Mouse (Mus musculus): ENCODE measurements around the gene Adamtsl5. TPM values are rescaled to one million over a fixed set of nuclear protein-coding genes. Genes with fewer than 3 reads are reported as not detected.
A peak's percentile ranks its signal among the peaks of the same experiment; 100 is the strongest.

Adamtsl5 gene
- polyA plus RNA-seq, 1 experiment from 2014 or later: 2.5 TPM

GRCm38 (mm10) chr10:80371983-80372382, 23.8 kb upstream of the Adamtsl5 start:
- H3K9ac ChIP-seq: no peak overlapping the region
- ATAC-seq (ENCODE audit: low read depth) (no peak), DNase-seq (no peak)
- 50% methylated on average over 9 of the region's 9 CpGs for WGBS (ENCODE audit: insufficient replicate concordance)
- no peak overlapping the region for H3K27ac ChIP-seq
- H3K4me1 ChIP-seq (replicated peaks): peaks cover 5% of the 10 kb centered on the region; the same call in 1 of the 2 replicates
- H3K9me3 ChIP-seq (replicated peaks): no peaks in the 10 kb centered on the region
- no peak overlapping the region for H3K4me2 ChIP-seq
- peaks cover 43% of the 10 kb centered on the region for H3K27me3 ChIP-seq
- H3K4me3 ChIP-seq (replicated peaks): no peak overlapping the region
- H3K36me3 ChIP-seq: no peaks in the 10 kb centered on the region

DNA sequence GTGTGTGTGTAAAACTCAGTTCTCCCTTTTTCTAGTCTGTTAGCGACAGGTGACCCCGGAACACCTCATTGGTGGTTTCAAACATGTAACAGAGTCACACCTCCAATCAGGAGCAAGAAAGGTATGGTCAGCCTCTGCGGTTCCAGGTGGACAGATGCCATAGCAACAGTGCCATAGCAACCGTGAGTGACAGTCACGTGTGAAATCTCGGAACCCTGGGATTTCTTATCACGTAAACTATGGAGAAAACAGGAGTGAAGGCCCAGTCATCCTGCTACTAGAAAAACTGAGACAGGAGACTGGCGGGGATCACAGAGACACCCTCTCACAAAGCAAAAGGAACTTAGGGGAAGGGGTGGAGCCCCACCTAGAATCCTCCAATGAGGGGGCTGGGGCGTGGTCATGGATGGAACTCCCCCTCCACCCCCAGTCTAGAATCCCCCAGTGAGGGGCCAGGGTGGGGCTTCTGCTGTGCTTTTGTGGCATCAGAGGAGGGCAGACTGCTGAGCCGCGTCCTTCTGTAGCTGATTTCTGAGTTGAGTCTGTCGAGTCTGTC, 23.3 kb upstream of the Adamtsl5 start:
- no peak for ATAC-seq (ENCODE audit: low read depth)
- no peak for DNase-seq
- Histone ChIP-seq H3K9me3 (replicated peaks) (no peaks in the 10 kb centered on the region), H3K4me2 (no peak overlapping the region), H3K4me3 (replicated peaks) (no peak overlapping the region), H3K27me3 (peaks cover 48% of the 10 kb centered on the region), H3K4me1 (replicated peaks) (peaks cover 5% of the 10 kb centered on the region; the same call in 1 of the 2 replicates), H3K9ac (no peak overlapping the region), H3K36me3 (no peaks in the 10 kb centered on the region), H3K27ac (no peak overlapping the region)
- WGBS (ENCODE audit: insufficient replicate concordance): 9% methylated on average over 12 of the region's 12 CpGs

DNA sequence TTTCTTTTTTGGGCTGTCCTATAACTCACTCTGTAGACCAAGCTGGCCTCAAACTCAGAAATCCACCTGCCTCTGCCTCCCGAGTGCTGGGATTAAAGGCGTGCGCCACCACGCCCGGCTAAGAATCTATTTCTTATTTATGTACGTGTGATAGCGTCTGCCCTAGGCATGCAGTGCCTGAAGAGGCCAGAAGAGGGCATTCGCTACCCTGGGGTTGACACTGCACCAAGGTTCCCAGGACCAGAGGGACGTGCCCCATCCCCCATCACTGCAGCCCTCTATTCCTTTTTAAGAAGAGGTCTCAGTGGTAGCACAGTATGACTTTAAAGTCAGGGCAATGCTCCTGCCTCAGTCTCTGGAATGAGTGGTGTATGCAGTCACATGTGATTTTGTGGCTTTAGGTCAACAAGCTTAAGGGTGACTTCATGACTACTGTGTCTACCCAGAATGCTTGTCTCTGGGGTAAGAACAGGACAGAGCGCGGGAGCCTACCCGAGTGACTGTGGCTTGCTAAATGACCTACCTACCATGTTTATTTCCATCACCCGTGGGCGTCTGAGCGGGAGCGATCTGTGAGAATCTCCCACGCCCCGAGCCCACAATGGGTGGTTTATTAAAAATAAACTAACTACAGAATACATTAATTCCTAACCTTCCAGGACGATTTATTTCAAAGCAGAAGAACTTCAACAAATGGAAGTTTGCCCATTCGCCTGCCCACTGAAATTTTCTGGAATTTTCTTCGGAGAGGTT, 22.0 kb upstream of the Adamtsl5 start:
- no peak for ATAC-seq (ENCODE audit: low read depth)
- no peak overlapping the region for H3K27ac ChIP-seq
- H3K4me1 ChIP-seq (replicated peaks): peaks cover 5% of the 10 kb centered on the region; the same call in 1 of the 2 replicates
- no peak overlapping the region for H3K4me2 ChIP-seq
- H3K4me3 ChIP-seq (replicated peaks): no peak overlapping the region
- WGBS (ENCODE audit: insufficient replicate concordance): 64% methylated on average over 21 of the region's 21 CpGs
- no peaks in the 10 kb centered on the region for H3K9me3 ChIP-seq (replicated peaks)
- DNase-seq: no peak
- no peak overlapping the region for H3K9ac ChIP-seq
- H3K36me3 ChIP-seq: no peaks in the 10 kb centered on the region
- peaks cover 61% of the 10 kb centered on the region for H3K27me3 ChIP-seq

- ATAC-seq (ENCODE audit: low read depth) (no peak), DNase-seq (no peak)
- Histone ChIP-seq H3K36me3 (no peaks in the 10 kb centered on the region), H3K9ac (no peak overlapping the region), H3K27me3 (peaks cover 78% of the 10 kb centered on the region), H3K4me2 (no peak overlapping the region), H3K27ac (no peak overlapping the region), H3K4me1 (replicated peaks) (peaks cover 5% of the 10 kb centered on the region; the same call in 1 of the 2 replicates), H3K4me3 (replicated peaks) (no peak overlapping the region), H3K9me3 (replicated peaks) (no peaks in the 10 kb centered on the region)
- WGBS (ENCODE audit: insufficient replicate concordance): 78% methylated on average over 6 of the region's 6 CpGs
Measured at GRCm38 (mm10) chr10:80368392-80368791, 20.2 kb upstream of the Adamtsl5 start.

- H3K9ac ChIP-seq: no peak overlapping the region
- WGBS (ENCODE audit: insufficient replicate concordance): 43% methylated on average over 5 of the region's 5 CpGs
- H3K27ac ChIP-seq: no peak overlapping the region
- no peak overlapping the region for H3K4me2 ChIP-seq
- H3K4me1 ChIP-seq (replicated peaks): peaks cover 5% of the 10 kb centered on the region; the same call in 1 of the 2 replicates
- ATAC-seq (ENCODE audit: low read depth) (no peak), DNase-seq (no peak)
- H3K9me3 ChIP-seq (replicated peaks): no peaks in the 10 kb centered on the region
- H3K27me3 ChIP-seq: peaks cover 78% of the 10 kb centered on the region
- H3K4me3 ChIP-seq (replicated peaks): no peak overlapping the region
- no peaks in the 10 kb centered on the region for H3K36me3 ChIP-seq
Measured at GRCm38 (mm10) chr10:80367954-80368353, 19.7 kb upstream of the Adamtsl5 start.

- no peak overlapping the region for H3K27ac ChIP-seq
- H3K4me3 ChIP-seq (replicated peaks): no peak overlapping the region
- no peaks in the 10 kb centered on the region for H3K9me3 ChIP-seq (replicated peaks)
- H3K4me1 ChIP-seq (replicated peaks): no peaks in the 10 kb centered on the region
- ATAC-seq (ENCODE audit: low read depth) (no peak), DNase-seq (no peak)
- 41% methylated on average over 6 of the region's 6 CpGs for WGBS (ENCODE audit: insufficient replicate concordance)
- no peak overlapping the region for H3K4me2 ChIP-seq
- H3K27me3 ChIP-seq: peaks cover 70% of the 10 kb centered on the region
- H3K9ac ChIP-seq: no peak overlapping the region
- no peaks in the 10 kb centered on the region for H3K36me3 ChIP-seq
Measured at GRCm38 (mm10) chr10:80365736-80366135, 17.5 kb upstream of the Adamtsl5 start.

GRCm38 (mm10) chr10:80363734-80364133, 15.5 kb upstream of the Adamtsl5 start:
- no peak for DNase-seq
- Histone ChIP-seq H3K4me2 (no peak overlapping the region), H3K27me3 (peaks cover 90% of the 10 kb centered on the region), H3K27ac (no peak overlapping the region), H3K4me1 (replicated peaks) (no peaks in the 10 kb centered on the region), H3K9ac (no peak overlapping the region), H3K36me3 (no peaks in the 10 kb centered on the region), H3K4me3 (replicated peaks) (no peak overlapping the region), H3K9me3 (replicated peaks) (no peaks in the 10 kb centered on the region)
- 46% methylated on average over 6 of the region's 6 CpGs for WGBS (ENCODE audit: insufficient replicate concordance)
- no peak for ATAC-seq (ENCODE audit: low read depth)

- ATAC-seq (ENCODE audit: low read depth): no peak
- no peak overlapping the region for H3K9ac ChIP-seq
Measured at GRCm38 (mm10) chr10:80357994-80358639, 9.9 kb upstream of the Adamtsl5 start.

DNA sequence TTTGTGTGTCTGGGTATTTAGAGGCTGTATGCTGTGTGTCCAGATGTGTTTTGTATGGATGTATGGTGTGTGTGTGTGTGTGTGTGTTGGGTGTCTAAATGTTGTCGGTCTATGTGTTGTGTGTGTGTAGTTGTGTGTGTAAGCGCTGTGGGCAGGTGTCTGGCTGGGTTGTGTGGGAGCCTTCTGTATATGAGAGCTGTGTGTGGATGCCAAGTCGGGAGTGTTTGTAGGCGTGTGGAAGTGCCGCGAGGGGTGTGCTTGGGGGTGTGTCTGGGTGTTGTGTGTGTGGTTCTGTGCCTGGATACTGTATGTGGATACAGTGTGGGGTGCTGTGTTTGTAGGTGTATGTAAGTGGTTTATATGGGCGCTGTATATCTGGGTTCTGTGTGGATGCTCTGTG, 9.1 kb upstream of the Adamtsl5 start:
- no peaks in the 10 kb centered on the region for H3K9me3 ChIP-seq (replicated peaks)
- H3K9ac ChIP-seq: no peak overlapping the region
- WGBS (ENCODE audit: insufficient replicate concordance): 27% methylated on average over 7 of the region's 7 CpGs
- H3K27me3 ChIP-seq: peaks cover 92% of the 10 kb centered on the region
- H3K4me1 ChIP-seq (replicated peaks): peaks cover 26% of the 10 kb centered on the region
- H3K4me3 ChIP-seq (replicated peaks): no peak overlapping the region
- ATAC-seq (ENCODE audit: low read depth) (no peak), DNase-seq (no peak)
- no peaks in the 10 kb centered on the region for H3K36me3 ChIP-seq
- H3K4me2 ChIP-seq: 0 out of 2 replicates have a peak overlapping the region, but pooled peaks have one; percentile 33
- no peak overlapping the region for H3K27ac ChIP-seq

More at GRCm38 (mm10) chr10:80357994-80358639, 9.9 kb upstream of the Adamtsl5 start:
- WGBS (ENCODE audit: insufficient replicate concordance): 9% methylated on average over 31 of the region's 31 CpGs
- H3K36me3 ChIP-seq: no peaks in the 10 kb centered on the region
- no peaks in the 10 kb centered on the region for H3K9me3 ChIP-seq (replicated peaks)
- peak overlapping the region; percentile 33 for H3K4me2 ChIP-seq
- DNase-seq: no peak
- peaks cover 92% of the 10 kb centered on the region for H3K27me3 ChIP-seq
- no peak overlapping the region for H3K27ac ChIP-seq
- peaks cover 19% of the 10 kb centered on the region for H3K4me1 ChIP-seq (replicated peaks)
- H3K4me3 ChIP-seq (replicated peaks): peak overlapping the region; percentile 15; the same call in 1 of the 2 replicates

GRCm38 (mm10) chr10:80356737-80357136, 8.5 kb upstream of the Adamtsl5 start:
- WGBS (ENCODE audit: insufficient replicate concordance): 3% methylated on average over 34 of the region's 34 CpGs
- no peak for DNase-seq

DNA sequence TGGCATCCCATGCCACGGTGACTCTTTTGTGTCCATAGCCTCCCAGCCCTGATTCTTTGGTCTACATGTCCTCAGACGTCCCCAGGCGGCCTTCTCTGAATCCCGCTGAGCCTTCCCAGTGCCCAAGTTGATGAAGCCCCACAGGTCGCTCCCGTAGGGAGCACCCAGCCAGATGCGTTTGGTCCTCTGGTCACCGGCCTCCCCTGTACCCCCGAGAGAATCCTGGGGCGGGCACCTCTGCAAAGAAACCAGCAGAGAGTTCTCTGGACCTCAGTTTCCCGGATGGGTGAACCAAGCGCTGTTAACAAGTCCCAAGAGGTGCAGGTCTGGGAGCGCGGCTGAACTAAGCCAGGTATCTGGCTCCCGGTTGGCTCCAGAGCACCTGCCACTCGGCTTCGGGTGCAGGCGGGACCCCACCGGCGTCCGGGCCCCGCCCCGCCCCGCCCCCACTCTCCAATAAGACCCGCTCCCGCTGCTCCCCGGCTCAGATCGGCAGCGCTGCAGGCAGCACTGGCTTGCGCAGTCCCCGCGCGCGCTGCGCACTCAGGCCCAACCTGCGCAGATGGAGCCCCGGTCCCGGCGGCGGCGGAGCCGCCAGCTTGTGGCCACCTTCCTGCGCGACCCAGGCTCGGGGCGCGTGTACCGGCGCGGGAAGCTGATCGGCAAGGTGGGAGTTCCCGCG, 7.9 kb upstream of the Adamtsl5 start, which contains the start of gene Plk5:
Gene Plk5 (plus strand): TSS at position 459 of the 682 bp plus-strand sequence.
- Histone ChIP-seq H3K27me3 (peaks cover 100% of the 10 kb centered on the region), H3K27ac (no peak within 1 kb of the TSS), H3K9me3 (replicated peaks) (no peaks in the 10 kb centered on the region), H3K4me1 (replicated peaks) (peaks cover 35% of the 10 kb centered on the region), H3K4me3 (replicated peaks) (peak within 1 kb of the TSS; percentile 30), H3K9ac (no peak within 1 kb of the TSS), H3K4me2 (peak within 1 kb of the TSS; percentile 32), H3K36me3 (no peaks in the 10 kb centered on the region)
- ATAC-seq (ENCODE audit: low read depth): no peak
- WGBS (ENCODE audit: insufficient replicate concordance): 2% methylated on average over 52 of the region's 53 CpGs
- DNase-seq: no peak

More at GRCm38 (mm10) chr10:80356737-80357136, 8.5 kb upstream of the Adamtsl5 start:
- no peaks in the 10 kb centered on the region for H3K36me3 ChIP-seq
- H3K27ac ChIP-seq: no peak overlapping the region
- peaks cover 32% of the 10 kb centered on the region for H3K4me1 ChIP-seq (replicated peaks)
- H3K4me3 ChIP-seq (replicated peaks): peak overlapping the region; percentile 30
- no peak for ATAC-seq (ENCODE audit: low read depth)
- no peaks in the 10 kb centered on the region for H3K9me3 ChIP-seq (replicated peaks)
- H3K9ac ChIP-seq: no peak overlapping the region
- peak overlapping the region; percentile 32 for H3K4me2 ChIP-seq
- peaks cover 96% of the 10 kb centered on the region for H3K27me3 ChIP-seq

Measured in liver, embryonic 13.5 days (tissue).